Mouse (Mus musculus) layer of hippocampus, adult 11-12 months (tissue): Measurements from ENCODE around the gene Brsk2.
A peak's percentile ranks its signal among the peaks of the same experiment; 100 is the strongest.
"Not testable (repeated sequence)": the region's sequence is repeated elsewhere in the genome, so short reads cannot be mapped to it uniquely, and the experiment has no call there.

Source experiments
- DNase-seq: peaks from one replicate; pipeline ENCODE4 v3.0.0; 2022; ENCODE audit warnings: low spot score

Gene Brsk2

DNA sequence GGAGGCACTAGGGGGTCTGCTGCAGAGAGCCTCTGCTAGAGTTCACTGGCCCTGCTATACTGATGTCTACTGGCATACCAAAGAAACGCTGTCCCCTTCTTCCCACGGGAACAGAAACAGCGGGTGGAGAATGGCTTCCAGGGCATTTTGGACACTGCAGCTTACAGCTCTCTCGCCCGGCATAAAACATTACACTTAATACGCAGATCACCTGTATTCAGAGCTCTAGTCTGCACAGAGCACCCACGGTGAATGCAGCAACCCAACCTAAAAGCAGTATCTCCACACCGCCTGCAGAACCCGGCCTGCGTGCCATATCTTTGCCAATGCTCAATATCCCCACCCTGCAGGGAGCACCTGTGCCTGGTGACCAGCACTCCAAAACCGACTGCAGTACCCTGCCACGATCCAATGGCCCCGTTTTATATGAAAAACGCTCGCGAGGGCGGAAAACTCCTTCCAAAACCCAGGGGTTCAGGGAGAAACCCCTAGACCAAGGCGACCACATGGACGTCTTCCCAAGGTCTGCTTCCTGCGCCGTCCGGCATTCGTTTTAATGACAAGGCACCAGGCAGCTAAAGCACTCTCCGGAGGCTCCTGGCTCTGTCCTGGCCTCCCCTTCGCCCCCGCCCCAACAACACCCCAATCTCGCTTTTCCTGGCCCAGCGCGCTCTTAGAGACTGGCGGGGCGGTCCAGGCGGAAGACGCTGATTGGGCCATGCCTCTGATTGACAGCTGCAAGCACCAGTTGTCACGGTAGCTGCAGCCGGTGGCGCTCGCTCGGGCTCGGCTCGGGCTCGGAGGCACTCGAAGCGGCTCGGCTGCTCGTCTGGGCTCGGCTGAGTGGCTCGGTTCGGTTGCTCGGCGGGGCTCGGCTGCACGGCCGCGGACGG is at the start of gene Brsk2:
Gene Brsk2, plus strand, starts transcription at position 846 of the 893 bp plus-strand sequence.
- DNase-seq: peak; percentile 96

DNA sequence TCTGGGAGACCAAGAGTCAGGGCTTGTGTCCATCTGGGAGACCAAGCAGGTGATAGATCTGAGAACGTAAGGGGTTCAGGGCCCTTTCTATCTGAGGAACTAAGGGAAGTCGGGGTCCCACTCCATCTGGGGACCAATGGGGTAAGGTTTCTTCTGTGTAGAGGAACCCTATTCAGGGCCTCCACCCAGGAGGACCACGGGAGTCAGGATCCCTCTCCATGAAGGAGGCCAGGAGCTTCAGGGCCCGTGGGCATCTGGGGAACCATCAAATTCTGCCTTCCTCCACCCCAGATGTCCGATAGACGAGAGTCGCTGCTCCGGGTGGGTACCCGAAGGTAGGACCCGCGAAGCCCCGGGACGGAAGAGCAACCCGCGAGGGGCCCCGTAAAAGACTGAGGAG is 47.7 kb upstream of the Brsk2 start:
- DNase-seq: no peak

DNA sequence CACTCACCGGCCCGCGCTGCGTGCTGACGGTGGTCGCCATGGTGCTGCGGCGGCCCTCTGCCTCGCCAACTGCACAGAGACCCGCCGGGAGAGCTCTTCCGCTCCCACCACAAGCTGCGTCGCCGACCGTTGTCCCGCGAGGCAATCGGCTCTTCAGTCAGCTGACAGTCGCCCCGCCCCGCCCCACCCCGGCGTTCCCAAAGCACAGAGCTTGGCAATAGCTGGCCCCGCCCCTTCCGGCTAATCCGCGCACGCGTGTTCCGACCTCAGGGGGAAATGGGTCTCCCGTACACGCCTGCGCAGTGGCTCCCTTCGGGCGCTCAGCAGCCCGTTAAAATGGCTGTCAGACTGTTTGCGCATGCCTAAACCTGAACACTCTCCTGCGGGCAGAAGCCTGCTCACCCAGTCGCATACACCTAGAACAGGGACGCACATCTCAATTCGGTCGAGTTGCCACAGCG is 47.3 kb upstream of the Brsk2 start:
- DNase-seq: peak; percentile 99

DNA sequence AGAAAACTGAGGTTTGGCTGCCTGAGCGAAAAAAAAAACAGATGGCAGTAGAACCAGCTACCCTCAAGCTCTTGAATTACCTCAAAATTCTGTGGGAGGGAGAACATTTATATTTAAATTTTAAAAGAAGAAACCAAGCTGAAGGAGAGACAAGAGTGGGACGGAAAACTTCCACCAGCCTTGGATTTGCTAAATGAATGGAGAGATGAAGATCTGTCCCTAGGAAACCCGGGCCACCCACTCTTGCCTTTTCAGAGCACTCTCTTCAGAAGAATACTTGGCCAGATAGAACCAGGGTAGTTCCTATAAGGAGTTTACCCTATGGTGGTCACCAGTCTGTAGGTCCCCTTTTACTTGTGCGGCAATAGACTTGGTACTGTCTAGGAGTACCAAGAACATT is 46.8 kb upstream of the Brsk2 start:
- peak; percentile 29 for DNase-seq

DNA sequence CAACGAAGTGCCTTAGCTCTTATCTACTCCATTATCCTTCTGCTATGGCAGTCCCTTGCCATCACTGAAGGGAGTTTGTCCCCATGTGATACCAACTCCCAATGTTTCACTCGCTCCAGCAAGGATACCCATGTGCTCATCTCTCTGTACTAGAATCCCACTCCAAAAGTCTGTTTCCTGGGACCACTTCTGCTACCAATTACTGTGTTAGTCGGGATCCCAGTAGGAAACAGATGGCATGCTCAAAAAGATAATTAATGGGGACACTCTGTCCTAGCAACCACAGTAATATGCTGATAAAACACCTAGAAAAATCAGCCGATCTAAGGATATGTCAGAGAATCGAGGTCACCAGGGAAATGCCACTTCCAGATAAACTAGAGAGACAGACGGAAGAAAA is 41.0 kb upstream of the Brsk2 start:
- DNase-seq: peak; percentile 45

DNA sequence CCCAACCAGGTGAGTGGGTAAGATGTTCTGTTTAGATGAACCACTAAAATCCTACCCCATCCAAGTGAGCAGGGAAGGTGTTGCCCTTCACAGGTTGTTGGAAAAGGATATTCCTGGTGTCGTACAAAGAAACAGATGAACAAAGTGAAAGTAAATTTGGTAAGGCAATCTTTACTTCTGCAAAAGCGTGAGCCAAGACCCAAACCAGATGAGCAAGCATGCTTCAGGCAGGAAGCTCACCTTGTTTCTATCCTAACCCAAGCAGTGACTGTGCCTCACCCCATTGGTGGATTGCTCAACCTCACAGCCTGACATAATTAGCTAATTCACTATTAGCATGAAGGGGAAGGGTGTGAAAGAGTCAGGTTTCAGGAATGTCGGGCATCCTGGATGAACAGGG is 38.2 kb upstream of the Brsk2 start:
- no peak for DNase-seq

DNA sequence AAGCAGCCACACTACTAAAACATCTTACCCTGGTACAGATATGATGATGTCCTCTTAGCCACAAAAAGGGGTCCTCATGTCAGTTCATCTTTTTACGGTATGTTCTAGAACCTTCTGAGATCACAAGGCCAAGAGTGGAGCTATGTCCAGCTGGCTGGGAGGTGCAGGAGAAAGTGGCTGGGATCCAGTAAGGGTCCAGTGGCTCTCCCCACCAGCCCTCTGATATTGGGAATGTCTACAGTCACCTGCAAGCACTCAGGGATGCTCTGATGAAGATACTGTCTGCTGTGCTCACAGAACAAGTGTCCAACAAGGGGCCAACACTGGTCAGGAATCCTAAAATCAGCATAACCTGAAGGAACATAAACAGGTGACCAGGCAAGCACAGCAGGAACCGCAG is 31.1 kb upstream of the Brsk2 start, which contains the start of gene Tollip:
Gene Tollip, minus strand, starts transcription at position 101 of the 400 bp plus-strand sequence.
- no peak for DNase-seq

DNA sequence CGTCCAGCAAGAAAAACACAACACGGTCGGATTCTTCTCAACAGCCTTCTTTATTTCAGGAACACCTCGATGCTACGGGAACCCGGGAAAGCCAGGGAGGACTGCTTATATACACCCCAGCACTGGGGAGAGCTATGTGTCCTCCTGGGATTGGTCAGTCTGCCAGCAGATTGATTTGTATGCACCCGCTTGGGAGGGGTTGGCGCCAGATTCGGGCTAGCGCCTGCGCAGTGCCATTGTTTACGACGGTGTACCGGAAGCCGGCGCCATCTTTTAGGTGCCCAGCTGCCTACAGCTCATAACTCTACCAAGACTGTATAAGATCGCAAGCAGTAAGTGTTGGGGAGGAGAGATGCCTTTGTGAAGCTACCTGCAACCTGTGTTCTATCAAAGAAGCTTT is 25.4 kb upstream of the Brsk2 start:
- DNase-seq: not testable (repeated sequence)

DNA sequence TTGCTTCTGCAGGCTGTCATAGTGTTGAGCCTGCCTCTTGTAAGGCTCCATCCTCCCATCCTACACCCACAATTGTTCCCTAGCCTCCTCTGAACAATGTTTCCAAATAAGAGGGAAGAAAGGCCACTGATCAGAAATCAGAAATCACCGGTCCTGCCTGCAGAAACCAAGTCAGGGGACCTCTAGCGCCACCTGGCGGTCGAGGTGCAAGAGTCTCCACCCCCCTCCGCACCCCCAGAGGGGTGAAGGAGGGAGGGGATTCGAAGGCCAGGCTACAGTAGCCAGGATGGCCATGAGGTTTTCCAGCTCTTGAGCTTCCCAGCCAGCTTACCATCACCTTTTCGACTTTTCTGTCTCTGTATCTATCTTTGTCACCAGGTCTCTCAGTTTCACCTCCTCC is 24.6 kb upstream of the Brsk2 start:
- peak; percentile 74 for DNase-seq

DNA sequence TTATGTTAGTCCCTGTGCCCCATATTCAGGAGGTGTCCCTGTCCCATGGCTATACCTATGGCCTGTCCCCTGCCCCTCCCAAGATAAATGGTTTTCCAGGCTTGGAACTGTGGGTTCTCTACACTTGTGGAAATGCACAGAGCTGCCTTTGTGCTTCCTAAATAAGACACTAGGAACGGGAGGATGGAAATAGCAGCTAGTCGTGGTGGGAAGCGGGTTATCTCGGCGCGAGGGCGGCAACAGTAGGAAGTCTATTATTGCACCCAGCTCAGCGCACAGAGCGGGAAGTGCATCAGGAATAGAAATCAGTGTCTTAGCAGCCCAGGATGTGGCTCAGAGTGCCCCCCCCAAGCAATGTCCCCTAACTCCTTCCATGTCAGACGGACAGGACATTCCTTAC is 20.9 kb upstream of the Brsk2 start:
- no peak for DNase-seq

DNA sequence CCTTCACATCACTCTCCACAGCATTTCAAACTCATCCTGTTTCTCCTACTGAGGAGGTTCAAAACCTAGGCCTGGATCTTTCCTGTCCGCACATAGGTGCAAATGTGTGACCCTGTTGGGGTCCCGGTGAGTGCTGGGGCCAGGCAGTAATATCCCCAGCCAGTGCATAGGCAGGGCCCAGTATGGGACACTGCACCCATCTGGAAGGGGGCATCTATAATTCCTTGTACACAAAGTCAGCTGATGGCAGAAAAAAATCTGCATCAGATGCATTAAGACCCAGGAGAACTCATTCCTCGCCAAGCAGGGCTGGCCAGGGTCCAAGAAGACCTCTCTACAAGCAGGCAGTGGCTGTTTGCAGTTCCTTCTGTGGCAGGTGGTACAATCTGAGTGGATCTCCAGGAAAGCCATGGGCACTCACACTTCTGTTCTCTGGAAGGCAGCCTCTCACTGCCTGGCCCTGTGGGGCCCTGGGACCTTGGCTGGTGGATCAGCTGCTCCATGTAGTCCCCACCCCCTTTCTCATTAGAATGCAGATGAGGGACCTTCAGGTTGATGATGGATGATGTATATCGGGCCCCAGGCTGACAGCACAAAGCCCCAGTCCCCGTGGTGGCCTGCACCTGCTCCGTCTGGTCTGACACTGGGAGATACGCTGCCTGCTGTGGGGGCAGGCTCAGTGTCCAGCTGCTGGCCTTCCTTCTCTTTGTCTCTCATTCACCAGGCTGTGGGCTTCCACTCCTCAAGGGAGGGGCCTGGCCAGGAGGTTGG is 15.2 kb upstream of the Brsk2 start:
- DNase-seq: no peak

DNA sequence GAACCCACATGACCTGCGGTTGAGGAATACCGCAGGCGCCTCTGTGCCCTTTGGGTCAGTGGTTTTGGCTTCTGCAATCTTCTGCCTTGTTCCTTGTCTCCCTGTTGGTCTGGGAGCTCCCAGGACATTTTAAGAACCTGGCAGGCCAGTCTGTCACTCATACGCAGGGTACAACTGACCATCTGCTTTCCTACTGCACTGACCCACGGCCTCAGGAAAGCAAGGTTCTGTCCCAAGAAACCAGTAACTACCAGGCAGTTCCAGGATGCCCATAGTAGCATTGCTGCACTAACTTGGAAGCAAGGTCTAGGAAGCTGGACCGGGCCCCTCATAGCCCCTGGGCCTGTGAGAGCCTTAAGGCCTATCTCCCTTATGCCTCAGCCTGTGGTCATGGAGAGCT is 14.6 kb upstream of the Brsk2 start:
- DNase-seq: no peak

DNA sequence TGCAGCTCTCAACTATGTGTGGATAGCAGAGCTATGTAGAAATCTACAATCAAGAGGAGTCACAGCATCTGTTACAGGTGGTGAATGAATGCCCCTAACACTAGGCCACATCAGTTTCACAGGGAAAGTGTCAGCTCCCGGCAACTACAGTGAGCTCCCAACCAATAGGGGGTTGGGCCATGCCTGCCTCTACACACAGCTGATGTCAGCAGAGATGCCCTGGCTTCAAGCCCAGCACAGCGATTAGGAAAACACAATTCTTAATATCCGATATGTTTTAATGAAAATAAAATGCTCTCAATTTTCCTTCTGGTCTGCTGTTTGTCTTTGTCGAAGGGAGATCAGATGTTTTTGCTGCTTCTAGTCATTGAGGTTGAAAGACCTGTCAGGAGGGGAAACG is 6.1 kb upstream of the Brsk2 start:
- no peak for DNase-seq

DNA sequence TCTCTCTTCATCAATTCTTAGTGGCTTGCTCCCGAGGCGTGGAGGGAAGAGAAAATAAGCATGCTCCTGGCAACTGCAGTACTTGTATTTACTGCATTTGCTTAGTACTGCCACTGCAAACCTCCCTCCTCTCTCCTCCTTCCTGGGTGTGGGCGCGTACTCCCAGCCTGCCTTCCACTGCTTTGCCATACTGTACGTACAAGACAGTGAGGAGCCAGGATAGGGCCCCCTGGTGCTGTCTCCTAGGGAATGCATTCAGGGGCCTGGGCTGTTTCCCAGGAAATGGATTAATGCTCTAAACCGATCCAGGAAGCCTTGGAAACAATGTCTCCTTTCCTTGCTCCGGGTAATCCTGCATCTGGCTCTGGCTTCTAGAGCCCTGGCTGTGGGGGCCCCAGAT is 3.6 kb upstream of the Brsk2 start:
- DNase-seq: peak; percentile 82

DNA sequence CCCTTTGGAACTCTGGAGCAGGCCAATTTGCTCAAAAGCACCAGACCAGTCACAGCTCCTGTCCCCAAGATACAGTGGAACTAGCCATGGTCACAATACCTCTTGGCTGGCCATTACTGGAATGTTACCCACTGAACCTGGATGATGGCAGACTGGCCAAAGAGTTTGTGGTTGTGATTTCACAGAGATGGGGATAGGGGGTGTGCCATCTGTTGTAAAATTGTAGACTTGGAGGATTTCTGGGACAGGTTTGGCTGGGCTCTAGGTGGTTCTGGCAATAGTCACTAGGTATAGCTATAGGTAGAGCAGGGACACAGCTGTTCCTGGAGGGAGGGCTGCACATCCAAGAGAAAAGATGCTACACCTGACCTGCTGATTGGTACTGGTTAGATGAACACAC is 2.0 kb upstream of the Brsk2 start:
- DNase-seq: no peak

DNA sequence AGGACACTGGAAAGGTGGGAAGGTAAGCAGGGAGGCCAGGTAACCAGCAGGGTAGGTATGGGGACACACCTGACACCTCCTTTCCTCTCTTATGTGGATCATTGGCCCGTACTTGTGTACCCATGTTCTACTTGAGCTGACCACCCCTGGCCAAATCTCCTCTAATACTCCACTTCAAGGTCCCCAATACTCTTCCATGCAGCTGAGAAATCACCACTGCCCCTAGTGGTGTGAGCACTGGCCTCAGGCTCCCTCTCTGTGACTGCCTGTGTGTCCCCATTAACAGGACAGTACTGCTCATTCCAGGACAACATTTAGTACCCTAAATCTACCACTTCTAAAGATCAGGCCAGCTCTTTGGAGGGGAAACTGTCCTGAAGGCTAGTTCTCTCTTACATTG is 1.5 kb upstream of the Brsk2 start:
- no peak for DNase-seq

DNA sequence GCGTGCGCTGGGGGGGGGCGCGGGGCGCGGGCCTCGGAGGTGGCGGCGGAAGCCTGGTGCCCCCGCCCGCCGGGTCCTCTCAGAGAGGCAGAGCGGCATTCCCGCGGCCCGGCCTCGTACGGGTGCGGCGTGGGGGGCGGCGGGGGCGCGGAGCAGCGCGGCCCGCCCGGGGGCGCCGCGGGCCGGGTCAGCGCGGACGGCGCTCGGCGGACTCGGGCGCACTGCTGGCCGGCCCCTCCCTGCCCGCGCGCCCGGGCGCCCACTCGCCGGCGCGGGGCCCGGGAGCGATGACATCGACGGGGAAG is 200 bp downstream of the Brsk2 start:
- no peak for DNase-seq

DNA sequence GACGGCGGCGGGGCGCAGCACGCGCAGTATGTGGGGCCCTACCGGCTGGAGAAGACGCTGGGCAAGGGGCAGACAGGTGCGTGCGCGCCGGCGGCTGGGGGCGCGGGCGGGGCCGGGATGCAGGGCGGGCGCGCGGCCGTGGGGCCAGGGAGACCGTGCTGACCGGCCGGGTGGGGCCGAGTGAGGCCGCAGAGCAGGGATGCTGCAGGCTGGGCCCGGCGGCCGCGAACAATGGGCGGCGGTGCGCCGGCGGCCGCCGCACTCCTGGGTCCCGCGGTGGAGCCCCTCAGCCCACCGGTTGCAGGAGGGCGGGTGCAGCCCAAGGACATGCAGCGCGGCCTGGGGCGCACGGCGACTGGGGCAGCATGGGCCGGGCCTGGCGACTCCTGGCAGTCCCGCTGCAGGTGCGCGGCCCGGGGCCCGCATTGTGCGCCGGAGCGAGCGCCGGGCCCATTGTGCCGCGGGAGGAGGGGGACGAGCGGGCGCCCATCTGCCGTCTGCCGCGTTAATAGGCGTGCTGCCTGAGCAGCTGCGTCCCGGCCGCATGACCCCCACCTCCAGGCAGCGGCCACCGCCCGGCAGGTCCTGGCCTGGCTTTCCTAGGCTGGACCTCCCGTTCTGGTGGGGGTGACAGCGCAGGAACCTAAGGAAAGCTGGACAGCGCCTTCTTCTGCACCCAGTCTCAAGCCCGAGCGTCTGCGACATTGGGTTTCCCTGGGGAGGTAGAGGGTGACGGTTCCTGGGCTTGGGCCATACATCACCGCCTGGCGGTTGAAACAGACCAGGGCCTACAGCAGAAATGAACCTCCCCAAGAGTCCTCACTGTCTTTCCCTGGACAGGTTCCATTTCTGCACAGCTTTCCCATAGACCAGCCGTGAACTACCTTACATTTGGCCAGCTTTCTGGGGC is 808 bp downstream of the Brsk2 start:
- DNase-seq: peak; percentile 64

DNA sequence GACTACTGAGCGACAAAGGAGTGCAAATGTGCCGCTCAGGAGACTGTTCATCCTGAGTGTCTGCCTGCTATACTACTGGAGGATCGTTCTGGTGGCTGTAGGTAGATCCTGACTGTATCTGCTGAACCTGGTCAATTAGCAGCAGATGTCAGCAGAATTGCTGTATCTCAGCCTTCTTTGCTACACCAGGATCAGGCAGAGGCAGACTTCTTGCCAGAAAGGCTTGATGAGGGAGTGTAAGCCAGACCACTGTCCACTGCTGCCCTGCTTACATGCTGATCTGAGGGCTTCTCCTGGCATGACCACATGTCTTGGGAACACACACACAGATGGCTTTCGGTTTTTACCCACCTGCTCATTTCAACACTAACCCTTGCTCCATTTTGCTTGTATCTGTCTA is 2.3 kb downstream of the Brsk2 start:
- DNase-seq: no peak

DNA sequence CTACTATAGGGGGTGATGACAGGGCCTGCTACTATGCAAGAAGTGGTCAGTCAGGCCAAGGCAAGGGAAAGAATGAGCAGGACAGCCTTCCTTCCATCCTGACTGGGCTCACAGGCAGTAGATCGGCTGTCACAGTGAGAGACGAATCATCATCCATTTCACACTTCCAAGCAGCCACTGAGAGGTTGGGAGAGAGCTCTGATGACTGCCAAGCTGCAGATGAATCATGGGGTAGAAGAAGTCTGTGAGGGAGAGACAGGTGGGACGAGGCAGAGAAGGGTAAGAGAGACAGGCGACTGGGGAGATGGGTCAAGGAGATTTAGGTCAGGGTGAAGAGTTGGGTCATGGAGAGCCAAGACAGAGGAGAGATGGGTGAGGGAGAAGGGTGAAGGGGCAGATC is 3.4 kb downstream of the Brsk2 start:
- no peak for DNase-seq

DNA sequence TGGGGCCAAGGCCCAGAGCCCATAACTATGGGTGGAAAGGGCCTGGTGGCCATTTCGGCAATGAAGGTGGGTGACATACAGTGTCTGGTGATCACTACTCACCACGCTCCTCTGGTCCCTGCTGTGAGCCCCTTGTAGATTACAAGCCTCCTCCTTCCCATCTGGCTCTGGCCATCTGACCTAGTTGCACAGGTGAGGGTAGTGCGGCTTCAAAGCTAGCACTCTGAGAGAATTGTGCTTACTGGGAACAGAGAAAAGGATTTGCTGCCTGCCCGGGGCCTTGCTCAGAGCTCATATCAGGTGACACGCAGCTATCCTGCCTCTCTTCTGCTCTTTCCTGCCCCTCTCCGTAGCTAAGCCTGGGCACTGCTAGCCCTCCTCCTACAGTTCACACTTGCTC is 4.1 kb downstream of the Brsk2 start:
- no peak for DNase-seq

DNA sequence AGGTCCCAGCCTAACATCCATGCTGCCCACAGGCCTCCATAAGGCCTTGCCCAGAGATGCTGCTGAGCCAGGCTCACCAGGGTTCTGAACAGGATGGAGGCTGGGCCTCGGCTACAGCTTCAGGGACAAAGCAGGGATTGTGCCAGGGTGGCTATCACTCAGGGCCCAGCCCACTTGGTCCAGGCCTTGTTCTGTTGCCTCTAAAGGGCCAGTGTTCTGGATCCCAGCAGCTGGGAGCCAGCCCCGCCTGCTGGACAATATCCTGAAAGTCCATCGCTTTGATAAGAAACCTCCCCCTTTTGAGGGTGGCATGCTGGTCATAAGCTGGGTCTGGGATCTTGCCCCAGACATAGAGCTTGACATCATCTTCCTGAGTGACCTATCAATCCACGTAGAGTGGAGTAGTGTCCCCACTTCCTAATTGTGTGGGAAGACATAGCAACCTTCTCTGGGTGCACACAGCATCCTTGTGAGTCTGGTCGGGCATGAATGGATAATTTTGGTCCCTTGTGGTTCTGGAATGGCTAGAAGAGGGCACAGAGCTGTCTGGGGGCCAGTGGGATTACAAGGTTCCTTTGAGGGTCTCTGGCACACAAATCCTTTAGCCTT is 6.1 kb downstream of the Brsk2 start:
- DNase-seq: peak; percentile 74
